Mouse (Mus musculus) lung, postnatal 14 days (tissue): Measurements from ENCODE around the gene Mgll.

ENCODE experiments used
- DNase-seq: peaks from one replicate; pipeline ENCODE4 v3.0.0; 2021

Mgll gene

DNA sequence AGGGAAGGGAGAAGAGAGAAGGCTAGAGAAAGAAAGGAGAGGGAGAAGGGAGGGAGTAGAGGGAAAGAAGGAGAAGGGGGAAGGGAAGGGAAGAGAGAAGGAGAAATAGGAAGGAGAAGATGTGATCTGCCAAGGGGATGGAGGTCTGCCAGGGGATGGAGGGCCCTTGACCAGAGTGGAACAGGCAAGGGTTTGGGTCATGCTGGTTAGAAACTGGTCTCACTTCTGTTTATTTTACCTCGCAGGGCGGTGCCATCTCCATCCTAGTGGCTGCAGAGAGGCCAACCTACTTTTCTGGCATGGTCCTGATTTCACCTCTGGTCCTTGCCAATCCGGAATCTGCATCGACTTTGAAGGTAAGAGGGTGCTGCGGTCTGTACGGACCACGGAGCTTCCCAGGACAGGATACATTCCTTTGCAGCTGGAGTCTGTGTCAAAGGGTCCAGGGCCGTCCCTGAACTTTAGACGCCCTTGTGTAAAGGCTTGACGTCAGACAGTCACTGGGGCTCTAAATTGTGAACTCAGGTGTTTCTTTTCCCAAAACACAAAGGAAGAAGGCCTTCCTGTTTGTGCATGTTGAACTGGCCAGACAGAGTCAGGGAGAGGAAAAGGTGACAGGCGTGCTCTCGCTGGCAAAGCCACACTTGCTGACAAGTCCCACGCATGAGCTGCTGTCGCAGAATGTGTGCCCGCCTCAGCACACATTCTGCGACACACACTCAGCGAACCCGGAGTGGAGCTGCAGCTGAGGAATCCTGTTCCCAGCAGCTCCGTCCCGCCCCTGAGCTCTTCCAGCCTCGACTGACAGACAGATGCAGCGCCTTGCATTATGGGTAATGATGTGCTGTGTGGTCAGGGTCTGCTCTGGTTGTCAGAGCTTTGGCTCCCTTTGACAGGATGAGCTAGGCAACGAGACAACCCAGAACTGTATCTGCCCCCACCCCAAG, 85.2 kb downstream of the Mgll start:
- DNase-seq: peak; percentile 51

DNA sequence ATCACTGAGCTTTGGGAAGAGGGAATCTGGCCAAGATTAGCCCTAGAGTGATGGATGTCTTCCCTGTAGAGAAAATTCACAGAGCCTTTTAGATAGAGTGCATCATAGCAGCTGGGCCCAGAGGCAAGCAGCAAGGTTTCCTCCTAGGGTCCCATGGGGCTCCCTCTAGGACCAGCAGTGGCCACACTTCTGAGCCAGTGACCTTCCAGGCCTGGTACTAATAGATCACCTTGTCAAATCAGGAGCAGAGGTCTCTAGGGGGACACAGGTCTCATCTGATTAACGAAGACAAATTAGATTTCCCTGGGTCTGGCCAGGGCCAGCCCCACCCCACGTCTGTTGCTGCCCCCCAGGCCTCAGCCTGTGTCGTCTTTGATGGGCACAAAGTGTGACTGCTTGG, 86.1 kb downstream of the Mgll start:
- no peak for DNase-seq

DNA sequence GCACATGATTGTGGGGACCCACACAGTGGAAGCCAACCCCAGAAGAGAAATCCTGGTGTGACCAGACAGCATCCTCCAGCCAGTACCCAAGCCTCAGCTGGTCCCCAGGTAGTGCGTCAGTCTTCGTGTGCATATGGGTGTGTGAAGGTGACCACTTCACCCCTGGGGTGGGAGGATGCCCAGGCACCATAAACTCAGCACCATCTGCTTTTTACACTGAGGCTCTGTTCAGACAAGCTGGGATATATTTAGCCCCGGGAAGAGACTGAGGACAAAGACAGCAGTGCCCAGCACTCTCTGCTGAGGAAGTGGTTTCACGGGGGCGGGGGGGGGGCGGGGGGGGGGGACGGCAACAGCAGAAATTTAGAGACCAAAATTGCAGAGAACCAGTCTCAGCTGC, 87.2 kb downstream of the Mgll start:
- DNase-seq: no peak

DNA sequence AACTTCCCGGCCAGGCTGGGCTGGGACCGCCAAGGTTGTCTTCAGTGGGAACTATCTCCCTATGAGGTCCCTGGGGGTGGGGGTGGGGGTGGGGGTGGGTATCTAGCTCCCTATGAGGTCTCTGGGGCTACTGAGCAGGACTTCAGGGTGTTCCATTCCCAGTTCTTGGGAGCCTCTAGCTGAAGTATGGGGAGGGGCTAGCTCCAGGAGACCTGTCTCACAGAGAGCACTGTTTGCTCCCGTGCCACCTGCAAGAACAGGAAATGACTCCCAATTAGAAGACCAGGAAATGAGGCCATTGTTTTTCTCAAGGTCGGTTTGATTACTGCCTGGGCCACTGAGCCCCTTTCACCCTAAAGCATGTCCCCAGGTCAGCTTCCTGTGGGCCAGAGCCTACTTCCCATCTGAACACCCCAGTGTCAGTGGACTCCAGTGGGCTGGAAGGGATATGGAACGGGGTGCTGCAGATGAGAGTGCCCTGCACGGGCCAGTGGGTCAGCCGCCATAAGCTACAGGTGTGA, 87.7 kb downstream of the Mgll start:
- no peak for DNase-seq

DNA sequence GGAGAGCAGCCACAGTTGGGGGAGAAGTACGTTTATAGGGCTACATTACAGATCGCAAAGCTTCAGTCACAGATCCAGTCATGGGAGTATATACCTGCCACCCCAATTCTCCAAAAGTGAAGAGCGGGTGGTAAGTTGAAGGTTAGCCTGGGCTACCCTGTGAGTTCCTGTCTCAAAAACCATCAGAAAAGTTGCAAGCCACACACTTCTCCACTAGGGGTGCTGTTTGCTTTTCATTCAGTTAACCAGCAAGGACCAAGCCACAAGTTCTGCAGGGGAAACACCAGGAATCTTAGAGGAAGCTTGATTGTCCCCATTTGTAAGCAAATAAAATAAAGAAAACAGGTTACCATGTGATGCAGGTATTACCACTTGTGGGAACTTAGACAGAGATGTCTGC, 88.7 kb downstream of the Mgll start:
- DNase-seq: peak; percentile 65

DNA sequence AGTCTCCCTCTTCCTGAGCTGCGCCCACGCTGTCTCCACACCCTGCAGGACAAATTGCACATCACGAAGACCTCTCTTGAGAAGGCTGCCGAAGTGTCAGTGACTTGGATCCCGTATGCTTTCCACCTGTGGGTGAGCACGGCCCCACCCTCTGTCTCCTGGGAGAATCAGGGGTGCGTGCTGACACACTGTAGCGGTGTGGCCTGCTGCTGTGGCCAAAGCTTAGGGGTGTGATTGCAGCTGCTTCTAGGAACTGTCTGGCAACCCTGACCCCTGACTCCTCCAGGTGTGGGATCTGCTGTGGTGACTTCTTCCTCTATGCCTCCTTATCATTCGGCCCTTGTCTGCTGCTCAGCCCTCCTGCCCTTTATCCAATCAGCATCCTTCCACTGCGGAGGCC, 89.6 kb downstream of the Mgll start:
- no peak for DNase-seq

DNA sequence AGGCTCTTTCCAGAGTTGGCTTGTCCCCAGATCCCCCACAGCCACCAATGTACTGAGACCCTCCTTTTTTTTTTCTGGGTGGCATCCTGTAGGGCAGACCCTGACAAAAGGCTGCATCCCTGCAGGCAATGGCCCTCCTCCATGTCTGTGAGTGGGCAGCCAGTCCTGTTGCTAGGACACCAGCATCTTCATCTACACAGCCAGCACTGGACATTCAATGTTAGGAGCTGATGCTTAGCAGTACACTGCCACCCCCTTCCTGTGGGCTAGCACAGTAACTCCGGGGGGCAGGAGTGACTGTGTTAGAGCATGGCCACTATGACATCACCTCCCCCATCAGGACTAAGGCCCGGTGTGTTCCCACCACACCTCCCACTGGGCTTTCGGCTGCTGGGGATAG, 90.8 kb downstream of the Mgll start:
- DNase-seq: no peak

DNA sequence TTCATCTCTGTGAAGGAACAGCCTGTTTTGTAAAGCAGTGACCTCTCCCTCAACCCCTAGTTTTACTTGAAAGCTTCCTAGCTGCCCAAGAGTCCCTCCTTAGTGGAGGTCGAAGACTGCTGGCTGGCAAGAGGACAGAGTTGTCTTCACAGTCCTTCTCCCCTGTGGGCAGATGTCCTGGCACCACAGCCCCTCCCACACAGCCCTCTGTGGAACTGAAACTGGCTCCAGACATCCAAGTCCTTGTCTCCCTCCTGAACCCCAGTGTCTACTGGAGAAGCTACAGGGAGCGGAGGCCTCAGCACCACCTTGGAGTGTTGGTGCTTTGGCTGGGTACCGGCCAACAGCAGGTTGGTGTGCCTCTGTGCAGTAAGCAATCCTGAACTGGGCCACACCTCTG, 91.3 kb downstream of the Mgll start:
- no peak for DNase-seq

DNA sequence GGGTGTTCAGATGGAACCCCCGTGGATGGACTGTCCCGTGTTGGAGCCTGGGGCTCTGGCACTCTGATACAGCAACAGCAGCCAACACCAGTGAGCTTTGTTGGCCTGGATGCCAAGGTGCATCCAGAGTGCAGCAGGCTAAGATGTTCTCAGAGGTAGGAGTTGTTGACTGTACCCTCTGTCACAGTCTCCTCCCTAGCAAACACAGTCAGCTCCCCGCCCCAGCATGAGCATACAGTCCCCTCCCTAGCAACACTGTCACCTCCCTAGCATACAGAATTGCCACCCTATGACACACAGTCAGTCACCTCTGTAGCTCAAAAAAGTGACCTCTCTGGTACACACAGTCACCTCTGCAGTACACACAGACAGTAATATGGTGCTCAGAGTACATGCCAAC, 92.7 kb downstream of the Mgll start:
- DNase-seq: no peak

DNA sequence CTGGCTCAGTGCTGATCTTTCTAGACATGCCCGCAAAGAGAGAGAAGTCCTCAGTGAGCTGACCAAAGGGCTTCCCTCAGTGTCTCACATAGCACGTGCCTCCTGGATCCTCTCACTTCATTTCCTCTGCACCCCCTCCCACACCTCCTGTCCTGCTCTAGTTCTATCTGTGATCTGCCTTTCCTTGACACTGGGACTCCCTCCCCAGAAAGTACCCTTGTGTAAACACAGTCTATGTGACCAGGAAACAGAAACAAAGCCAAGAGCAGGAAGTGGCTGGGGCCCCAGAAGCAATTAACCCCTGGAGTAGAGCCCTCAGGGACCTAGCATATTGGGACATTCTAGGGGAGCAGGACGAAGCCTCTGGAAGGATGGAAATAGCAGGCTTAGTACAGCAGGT, 96.6 kb downstream of the Mgll start:
- DNase-seq: peak; percentile 35

DNA sequence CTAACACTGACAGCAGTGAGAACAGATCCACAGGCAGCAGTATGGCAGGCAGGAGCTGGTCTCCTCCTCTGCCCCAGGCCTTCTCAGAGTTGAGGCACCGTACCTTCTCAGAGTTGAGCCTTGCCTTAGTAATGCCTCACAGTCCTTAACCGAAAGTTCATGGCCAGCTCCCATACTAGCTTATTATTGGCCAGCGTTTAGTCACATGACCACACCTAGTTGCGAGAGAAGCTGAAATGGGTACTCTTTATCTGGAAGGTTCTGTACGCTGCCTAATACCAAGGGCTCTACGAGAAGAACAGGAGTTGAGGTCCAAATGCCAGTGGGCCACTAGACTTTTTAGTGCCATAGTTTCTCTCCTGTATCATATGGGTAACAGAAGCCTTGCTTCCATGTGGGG, 97.1 kb downstream of the Mgll start:
- no peak for DNase-seq

DNA sequence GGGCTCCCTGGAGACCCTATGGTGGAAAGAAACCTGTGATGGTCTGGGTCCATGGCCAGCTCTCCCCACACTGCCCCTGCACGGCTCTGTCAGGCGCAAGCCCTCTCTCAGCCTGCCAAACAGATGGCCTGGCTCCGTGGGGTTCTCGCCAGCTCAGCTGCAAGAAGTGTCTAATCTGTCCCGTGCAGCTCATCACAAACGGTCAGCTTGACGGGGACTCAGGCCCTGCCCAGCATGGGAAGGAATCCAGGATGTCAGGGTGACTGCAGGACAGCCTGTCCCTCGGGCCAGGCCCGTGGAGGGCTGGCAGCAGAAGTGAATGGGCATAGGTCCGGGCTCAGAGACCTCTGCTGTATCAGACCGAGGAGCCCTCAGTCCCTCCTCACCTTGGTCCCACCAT, 97.7 kb downstream of the Mgll start:
- peak; percentile 79 for DNase-seq

DNA sequence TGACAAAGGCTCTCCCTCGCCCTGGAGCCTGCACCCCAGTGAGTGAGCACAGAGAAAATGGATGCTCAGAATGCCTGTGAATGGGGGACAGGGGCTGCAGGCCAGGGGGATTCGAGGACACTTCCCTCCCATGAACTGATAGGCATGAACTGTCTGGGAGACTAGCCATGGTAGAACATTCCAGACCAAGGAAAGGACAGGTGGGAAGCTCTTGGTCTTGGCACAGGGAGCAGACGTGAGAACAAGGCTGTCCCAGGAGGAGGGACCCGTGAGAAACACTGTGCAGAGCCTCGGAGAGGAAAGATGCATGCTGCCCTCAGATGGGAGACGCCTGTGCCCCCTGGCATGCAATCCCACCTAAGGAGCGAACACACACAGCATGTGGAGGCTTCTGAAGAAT, 100.0 kb downstream of the Mgll start:
- no peak for DNase-seq

DNA sequence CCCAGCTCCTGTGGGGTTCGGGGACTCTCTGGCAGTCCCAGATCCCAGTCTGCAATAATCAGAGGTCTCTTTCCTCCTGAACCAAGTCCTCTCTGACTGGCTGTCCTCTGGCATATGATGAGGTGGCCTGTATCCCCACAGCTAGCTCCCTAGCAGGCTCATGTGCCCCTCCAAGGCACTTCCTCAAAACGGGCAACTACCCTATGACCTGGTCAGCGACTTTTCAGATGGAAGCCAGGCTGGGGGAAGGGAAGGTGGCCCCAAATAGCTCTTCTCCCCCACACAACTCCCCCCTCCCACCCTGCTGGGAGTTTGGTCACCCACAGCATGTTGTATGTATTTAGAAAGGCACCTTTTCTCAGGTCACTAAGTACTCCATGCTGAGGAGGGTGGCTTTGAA, 101.9 kb downstream of the Mgll start:
- DNase-seq: no peak

DNA sequence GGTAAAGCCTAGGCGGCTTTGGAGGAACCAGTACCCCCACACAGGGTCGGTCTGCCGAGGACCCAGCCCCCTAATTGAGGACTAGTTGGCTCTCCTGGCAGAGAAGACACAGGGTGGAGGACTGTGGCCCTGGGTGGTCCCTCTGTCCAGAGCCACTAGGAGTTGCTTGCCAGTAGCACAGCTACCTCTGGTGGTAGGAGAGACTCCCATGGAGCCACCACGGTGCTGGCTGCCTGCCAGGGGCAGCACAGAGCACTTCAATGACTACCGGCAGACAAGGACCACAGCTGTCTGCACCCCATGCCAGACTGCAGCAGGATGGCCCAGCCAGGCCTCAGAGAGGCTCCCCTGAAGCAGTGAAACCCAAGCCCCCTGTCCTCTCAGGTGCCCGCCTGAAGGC, 102.3 kb downstream of the Mgll start:
- DNase-seq: peak; percentile 71

DNA sequence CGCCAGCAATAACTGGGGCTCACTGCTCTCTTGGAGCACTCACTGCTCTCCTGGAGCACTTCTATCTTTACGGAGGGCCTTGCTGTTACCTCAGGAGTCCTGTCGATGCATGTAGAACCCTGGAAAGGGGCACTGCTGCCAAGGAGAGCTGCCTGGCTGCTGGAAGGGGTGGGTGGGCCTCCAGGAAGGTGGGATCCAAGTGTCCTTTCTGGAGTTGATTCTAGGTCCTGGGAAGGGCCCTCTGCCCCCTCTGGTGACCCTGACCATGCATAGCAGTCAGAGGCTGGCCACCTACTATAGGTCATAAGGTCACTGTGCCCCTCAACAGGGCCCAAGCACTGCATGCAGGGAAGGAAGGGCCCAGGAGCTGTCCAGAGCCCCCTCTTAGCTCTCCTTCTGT, 102.8 kb downstream of the Mgll start:
- DNase-seq: no peak

DNA sequence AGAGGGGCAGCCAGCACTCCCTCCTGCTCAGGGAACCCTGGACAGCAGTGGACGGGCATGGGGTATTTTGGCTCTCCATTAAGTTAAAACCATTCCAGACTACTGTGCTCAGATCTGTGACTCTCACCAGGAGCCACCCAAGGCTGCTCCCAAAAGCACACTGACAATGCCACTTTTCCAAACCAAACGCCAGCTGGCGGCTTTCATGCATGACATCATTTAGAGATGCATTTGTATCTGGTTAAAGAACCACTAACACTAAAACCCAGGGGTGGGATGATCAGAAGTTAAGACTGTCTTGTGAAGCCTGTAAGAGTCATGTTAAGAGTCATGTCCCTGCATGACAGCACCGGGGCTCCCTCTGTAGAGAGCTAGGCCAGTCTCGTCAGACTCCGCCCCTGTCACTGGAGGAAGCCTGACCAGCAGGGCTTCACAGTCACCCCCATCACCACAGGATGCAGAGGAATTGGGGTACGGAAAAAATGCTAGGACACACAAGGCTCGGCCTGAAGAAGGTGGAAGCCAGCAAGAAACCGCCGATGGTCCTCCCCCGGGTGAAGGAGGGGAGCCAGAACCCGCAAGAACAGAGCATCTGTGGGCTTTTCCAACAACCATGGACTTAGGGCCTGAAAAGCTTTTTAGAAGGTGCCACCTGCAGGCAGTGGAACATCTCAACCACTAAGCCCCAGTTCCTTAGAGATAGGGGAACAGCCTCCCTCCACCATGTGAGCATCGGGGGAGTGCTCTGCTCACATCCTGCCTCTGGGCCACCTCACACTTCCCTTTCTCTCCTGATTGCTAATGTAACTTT, 103.4 kb downstream of the Mgll start:
- DNase-seq: no peak

DNA sequence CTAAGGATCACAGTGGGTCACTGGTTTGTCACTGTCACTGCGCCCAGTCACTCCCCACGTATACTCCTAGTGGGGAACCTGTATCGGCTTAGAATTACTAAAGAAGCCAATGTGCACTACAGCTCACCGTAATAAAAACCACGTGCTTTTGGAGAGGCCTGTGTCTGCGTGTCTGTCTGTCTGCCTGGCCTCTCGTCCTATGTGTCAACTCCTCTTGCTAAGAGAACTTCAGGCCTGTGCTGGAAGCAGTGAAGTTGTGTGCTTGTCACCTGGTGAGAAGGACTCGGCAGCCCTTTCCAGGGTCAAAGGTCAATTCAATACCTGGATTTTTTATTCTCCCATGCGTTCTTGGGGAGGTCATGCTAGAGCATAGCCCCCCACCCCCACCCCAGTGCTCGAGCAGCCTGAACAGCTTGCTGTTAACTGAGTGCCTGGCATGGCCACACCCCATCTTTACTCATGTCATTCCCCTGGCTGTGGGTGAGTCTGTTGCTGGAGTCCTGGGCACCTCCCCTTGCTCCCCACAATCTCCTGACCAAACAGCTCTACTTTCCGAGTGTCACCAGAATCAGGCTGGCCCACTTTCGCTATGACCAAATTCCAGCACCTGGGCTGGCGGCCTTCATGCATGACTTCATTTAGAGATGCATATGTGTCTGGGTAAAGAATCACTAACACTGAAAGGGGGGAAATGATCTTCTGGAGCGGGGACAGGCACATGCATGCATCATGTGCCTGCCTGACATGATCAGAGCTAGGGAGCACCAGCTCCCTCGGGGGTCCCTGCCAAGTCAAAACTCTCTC, 104.2 kb downstream of the Mgll start:
- no peak for DNase-seq

DNA sequence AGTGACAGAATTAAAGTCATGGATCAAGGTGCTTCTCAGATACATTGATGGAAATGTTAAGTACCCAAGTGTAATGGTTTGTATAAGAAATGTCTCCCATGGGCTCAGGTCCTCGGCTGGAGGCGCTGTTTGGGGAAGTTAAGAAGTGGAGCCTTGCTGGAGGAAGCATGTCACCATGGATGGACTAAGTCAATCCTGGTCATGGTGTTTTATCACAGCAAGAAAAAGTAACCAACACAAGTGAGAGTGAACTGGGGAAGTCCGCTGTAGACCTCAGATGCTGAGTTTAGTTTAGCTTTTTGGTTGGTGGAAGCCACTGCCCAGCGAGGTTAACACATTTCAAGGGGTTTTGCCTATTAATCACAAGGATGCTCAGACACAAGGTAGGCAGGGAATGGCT, 105.4 kb downstream of the Mgll start:
- no peak for DNase-seq

DNA sequence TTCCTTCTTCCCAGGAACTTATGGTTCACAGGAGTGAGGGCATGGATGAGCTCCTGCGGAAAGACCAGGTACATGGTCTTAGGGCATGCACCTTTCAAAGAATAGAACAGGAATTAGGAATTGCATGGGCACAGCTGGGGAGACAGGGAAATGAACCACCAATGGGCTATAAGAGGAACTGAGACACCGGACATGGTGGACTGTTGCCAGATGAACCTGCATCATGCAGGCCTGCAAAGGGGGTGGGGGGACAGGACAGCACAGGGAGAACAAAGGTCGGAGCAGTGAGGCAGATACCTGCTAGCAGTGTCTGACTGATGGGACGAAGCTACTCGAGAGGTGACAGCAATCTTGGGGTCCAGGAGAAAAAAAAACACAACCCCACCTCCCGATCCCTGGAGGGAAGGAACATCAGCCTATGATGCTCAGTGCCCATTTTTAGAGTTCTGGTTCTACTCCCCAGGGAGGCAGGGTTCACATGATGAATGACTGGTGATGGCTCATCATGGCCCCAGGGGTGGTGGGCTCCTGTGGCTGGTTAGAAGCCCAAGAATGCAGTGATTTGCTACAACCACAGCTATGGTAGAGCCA, 106.0 kb downstream of the Mgll start:
- DNase-seq: no peak

DNA sequence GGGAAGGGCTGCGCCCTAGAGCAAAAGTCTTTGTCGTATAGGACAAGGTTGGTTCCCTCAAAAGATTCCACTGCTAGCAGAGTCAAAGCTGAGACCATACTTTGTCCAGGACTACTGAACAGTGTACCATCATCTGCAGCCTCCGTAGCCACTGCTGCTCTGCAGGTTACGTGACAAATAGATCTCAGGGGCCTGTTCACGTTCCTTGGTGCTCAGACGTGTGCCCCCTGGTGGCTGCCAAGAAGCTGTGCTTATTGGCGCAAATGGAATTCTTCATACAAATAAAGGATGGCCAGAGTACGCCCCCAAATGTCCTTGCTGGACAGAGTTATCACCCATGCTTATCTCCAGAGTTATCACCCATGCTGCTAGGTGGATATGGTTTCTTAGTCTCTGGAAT, 107.2 kb downstream of the Mgll start:
- DNase-seq: peak; percentile 71

DNA sequence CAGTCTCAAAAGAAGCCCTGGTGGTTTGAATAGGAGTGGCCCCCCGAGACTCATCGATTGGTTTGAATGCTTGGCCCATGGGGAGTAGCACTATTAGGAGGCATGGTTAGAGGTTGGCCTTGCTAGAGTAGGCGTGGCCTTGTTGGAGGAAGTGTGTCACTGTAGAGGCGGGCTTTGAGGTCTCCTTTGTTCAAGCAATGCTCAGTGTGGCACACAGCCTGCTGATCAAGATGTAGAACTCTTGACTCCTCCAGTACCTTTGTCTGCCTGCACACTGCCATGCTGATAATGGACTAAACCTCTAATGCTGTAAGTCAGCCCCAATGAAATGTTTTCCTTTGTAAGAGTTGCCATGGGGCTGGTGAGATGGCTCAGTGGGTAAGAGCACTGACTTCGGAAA, 108.5 kb downstream of the Mgll start:
- no peak for DNase-seq
